Mouse (Mus musculus) myocyte (in vitro differentiated cells): ENCODE results near the gene 2310034G01Rik. TPM values are rescaled to one million over a fixed set of nuclear protein-coding genes. Genes with fewer than 3 reads are reported as not detected.
A peak's percentile ranks its signal among the peaks of the same experiment; 100 is the strongest.

ENCODE experiments used
- H3K27me3 ChIP-seq: one replicate; pipeline ENCODE4 v1.6.1; 2011; ENCODE audit not compliant: control insufficient read depth, insufficient read depth, insufficient read length
- H3K36me3 ChIP-seq: one replicate; pipeline ENCODE4 v1.6.1; 2011; ENCODE audit not compliant: control insufficient read depth, insufficient read depth
- H3K4me2 ChIP-seq: one replicate; pipeline ENCODE4 v1.6.1; 2011; ENCODE audit warnings: low read depth, control low read depth
- H3K4me3 ChIP-seq: one replicate; pipeline ENCODE4 v1.5.1; 2011; ENCODE audit warnings: mild to moderate bottlenecking, control low read depth, moderate library complexity
- H3K79me2 ChIP-seq: one replicate; pipeline ENCODE4 v1.6.1; 2011; ENCODE audit not compliant: control insufficient read depth, insufficient read depth
- H3ac ChIP-seq: one replicate; pipeline ENCODE4 v1.6.1; 2011; ENCODE audit not compliant: control insufficient read depth, insufficient read length
- CEBPB ChIP-seq: IDR thresholded peaks from 2 replicates; pipeline ENCODE4 v1.6.1; 2011; ENCODE audit warnings: mild to moderate bottlenecking, moderate library complexity; ENCODE audit not compliant: poor library complexity, insufficient read depth, severe bottlenecking
- E2F4 ChIP-seq: IDR thresholded peaks from one replicate; pipeline ENCODE4 v1.6.1; 2011; ENCODE audit warnings: mild to moderate bottlenecking, control low read depth, moderate library complexity; ENCODE audit not compliant: insufficient read depth
- MAX ChIP-seq: IDR thresholded peaks from one replicate; pipeline ENCODE4 v1.6.1; 2011; ENCODE audit warnings: low read depth, mild to moderate bottlenecking, control low read depth
- MYOD1 ChIP-seq, 3 experiments: IDR thresholded peaks; one replicate each; pipeline ENCODE4 v1.6.1; 2011; ENCODE audit warnings: control low read depth in 2 of 3, low read depth in 2 of 3, mild to moderate bottlenecking in 2 of 3, moderate library complexity in 1 of 3; ENCODE audit not compliant: insufficient read length in 2 of 3, control insufficient read depth in 1 of 3
- MYOG ChIP-seq, 3 experiments: IDR thresholded peaks; one replicate each; pipeline ENCODE4 v1.6.1; 2011; ENCODE audit warnings: control low read depth in 2 of 3, low read depth in 2 of 3, mild to moderate bottlenecking in 2 of 3; ENCODE audit not compliant: insufficient read length in 2 of 3, control insufficient read depth in 1 of 3, insufficient read depth in 1 of 3
- POLR2A ChIP-seq: IDR thresholded peaks from one replicate; pipeline ENCODE4 v1.6.1; 2011; ENCODE audit warnings: low read depth, mild to moderate bottlenecking, control low read depth, moderate library complexity; ENCODE audit not compliant: insufficient read length
- POLR2AphosphoS2 ChIP-seq: IDR thresholded peaks from one replicate; pipeline ENCODE4 v1.6.1; 2011; ENCODE audit warnings: low read depth, control low read depth; ENCODE audit not compliant: insufficient read length
- REST ChIP-seq: IDR thresholded peaks from one replicate; pipeline ENCODE4 v1.6.1; 2011; ENCODE audit warnings: mild to moderate bottlenecking, control low read depth, moderate library complexity; ENCODE audit not compliant: insufficient read depth, insufficient read length
- SRF ChIP-seq: IDR thresholded peaks from one replicate; pipeline ENCODE4 v1.6.1; 2011; ENCODE audit warnings: low read depth; ENCODE audit not compliant: control insufficient read depth, insufficient read length
- TCF12 ChIP-seq: IDR thresholded peaks from one replicate; pipeline ENCODE4 v1.6.1; 2011; ENCODE audit warnings: mild to moderate bottlenecking, control low read depth; ENCODE audit not compliant: poor library complexity, insufficient read depth, severe bottlenecking
- TCF3 ChIP-seq: IDR thresholded peaks from one replicate; pipeline ENCODE4 v1.6.1; 2011; ENCODE audit warnings: low read depth, control low read depth; ENCODE audit not compliant: insufficient read length
- USF1 ChIP-seq: IDR thresholded peaks from one replicate; pipeline ENCODE4 v1.6.1; 2011; ENCODE audit warnings: low read depth, mild to moderate bottlenecking, control low read depth, moderate library complexity
- polyA plus RNA-seq: library from polyadenylated mRNA; unstranded; fragments of >200 nt; fragmentation: generic; extraction: Trizol; gene quantifications from one replicate; pipeline ENCODE4 v1.2.1, GENCODE M21; 2012; ENCODE audit warnings: missing spikeins

The 2310034G01Rik gene
- polyA plus RNA-seq, 1 experiment: 1.2 TPM

DNA sequence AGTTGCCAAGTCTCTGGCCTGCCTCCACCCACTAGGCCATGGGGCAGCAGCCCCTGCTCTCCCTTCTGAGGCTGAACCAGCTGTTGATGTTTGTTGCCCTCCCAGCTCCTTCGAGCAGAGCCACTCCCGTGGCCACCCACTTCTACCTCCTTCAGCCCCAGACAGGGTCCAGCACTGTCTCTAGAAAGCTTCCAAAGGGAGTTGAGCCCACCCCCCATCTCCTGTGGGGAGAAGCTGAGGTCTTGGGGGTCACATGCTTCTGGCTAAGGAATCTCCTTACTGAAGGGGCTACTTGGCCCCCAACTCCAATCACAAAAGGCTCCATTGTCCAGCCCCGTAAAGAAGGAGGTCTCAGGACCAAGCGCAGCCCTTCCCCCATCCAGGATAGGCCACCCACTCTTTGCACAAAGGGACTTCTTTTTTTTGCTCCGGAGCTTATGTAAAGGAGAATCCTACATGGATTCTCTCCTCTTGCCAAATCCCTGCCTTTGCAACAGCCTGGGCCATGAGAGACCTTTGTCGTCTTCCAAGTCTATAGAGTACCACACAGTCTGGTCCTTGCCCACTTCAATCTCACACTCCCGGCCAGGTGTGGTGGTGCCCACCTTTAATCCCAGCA is 17.3 kb downstream of the 2310034G01Rik start:
- Histone ChIP-seq H3K27me3 (no peaks in the 10 kb centered on the region), H3K4me3 (no peak overlapping the region), H3K4me2 (no peak overlapping the region), H3K36me3 (no peaks in the 10 kb centered on the region), H3ac (no peak overlapping the region), H3K79me2 (no peaks in the 10 kb centered on the region)
- no peak for TF ChIP-seq MYOD1 (IDR thresholded peaks at IDR 0.05; ENCODE audit: control insufficient read depth in 1 of 3, insufficient read length in 2 of 3, low read depth in 2 of 3)

DNA sequence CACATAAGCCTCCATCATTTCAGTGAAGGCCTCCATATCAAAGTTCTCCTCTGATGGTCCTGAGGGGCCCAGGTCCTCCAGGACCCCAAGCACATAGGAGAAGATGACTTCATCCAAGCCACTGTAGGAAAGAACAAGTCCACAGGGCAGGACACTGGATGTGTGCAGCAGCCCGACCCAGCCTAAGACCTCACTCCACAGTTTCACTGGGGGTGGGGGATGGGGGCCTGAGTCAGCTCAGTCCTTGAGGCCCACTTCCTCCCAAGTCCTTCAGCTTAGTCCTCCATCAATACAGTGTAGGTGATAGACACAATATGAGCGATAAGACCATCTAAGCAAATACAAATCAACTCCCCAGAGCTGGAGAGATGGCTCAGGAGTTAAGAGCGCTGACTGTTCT is 18.2 kb downstream of the 2310034G01Rik start:
- H3K4me2 ChIP-seq: no peak overlapping the region
- H3K36me3 ChIP-seq: no peaks in the 10 kb centered on the region
- TF ChIP-seq MAX: no peak
- TF ChIP-seq E2F4: no peak
- TF ChIP-seq SRF: no peak
- no peak for TF ChIP-seq MYOD1 (IDR thresholded peaks at IDR 0.05; ENCODE audit: control insufficient read depth in 1 of 3, insufficient read length in 2 of 3, low read depth in 2 of 3)
- no peak for TF ChIP-seq TCF12
- TF ChIP-seq CEBPB: no peak
- TF ChIP-seq USF1: no peak
- no peak for TF ChIP-seq REST
- TF ChIP-seq TCF3: no peak
- no peak for TF ChIP-seq MYOG (IDR thresholded peaks at IDR 0.05; ENCODE audit: control insufficient read depth in 1 of 3, insufficient read depth in 1 of 3, insufficient read length in 2 of 3, low read depth in 2 of 3)
- TF ChIP-seq POLR2AphosphoS2: no peak
- no peak for TF ChIP-seq POLR2A
- no peaks in the 10 kb centered on the region for H3K79me2 ChIP-seq
- no peak overlapping the region for H3ac ChIP-seq
- H3K27me3 ChIP-seq: no peaks in the 10 kb centered on the region
- H3K4me3 ChIP-seq: no peak overlapping the region

DNA sequence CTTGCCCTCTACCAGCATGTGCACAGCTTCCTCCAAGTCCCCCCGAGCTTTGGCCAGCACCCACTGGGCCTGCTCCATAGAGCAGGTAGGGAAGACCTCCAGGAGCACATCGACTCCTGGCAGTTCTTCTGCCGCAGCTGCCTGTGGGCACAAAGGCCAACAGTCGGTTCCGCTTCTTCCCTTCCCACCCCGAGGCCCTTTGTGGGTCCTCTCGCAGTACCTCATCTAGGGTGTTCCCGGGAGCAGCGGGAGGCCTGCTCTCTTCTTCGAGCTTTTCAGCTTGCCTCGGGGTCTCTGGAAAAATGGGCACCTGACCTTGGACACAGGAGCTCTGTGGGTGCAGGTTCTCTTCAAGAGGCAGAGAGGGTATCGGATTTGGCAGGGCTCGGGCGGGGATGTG is 18.8 kb downstream of the 2310034G01Rik start:
- Histone ChIP-seq H3ac (no peak overlapping the region), H3K79me2 (no peaks in the 10 kb centered on the region), H3K27me3 (no peaks in the 10 kb centered on the region), H3K4me2 (no peak overlapping the region), H3K4me3 (no peak overlapping the region), H3K36me3 (no peaks in the 10 kb centered on the region)
- TF ChIP-seq POLR2A: no peak
- no peak for TF ChIP-seq TCF12
- no peak for TF ChIP-seq MYOD1 (IDR thresholded peaks at IDR 0.05; ENCODE audit: control insufficient read depth in 1 of 3, insufficient read length in 2 of 3, low read depth in 2 of 3)
- TF ChIP-seq TCF3: no peak
- no peak for TF ChIP-seq USF1
- TF ChIP-seq SRF: no peak
- no peak for TF ChIP-seq REST
- TF ChIP-seq MYOG (IDR thresholded peaks at IDR 0.05; ENCODE audit: control insufficient read depth in 1 of 3, insufficient read depth in 1 of 3, insufficient read length in 2 of 3, low read depth in 2 of 3): no peak
- TF ChIP-seq MAX: no peak

DNA sequence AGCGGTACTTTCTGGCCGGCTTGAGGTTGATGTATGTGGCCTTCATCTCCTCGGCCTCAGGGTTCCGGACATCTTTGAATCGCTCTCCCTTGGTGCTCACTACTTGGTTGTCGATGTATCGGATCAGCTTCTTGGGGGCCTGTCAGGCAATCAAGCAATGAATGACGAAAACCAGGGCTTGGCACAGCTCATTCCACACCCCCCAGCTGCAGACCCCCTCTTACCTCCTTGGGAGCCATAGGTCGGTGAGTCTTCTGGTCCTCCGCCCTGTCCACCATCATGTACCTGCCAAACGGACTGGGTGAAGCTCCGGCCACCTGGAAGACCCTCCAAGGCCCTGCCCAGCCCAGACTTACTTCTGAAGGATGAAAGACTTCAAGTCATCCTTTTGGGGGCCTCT is 19.4 kb downstream of the 2310034G01Rik start:
- TF ChIP-seq TCF12: no peak
- TF ChIP-seq MAX: no peak
- Histone ChIP-seq H3K79me2 (no peaks in the 10 kb centered on the region), H3K27me3 (no peaks in the 10 kb centered on the region), H3K4me2 (no peak overlapping the region), H3ac (no peak overlapping the region), H3K36me3 (no peaks in the 10 kb centered on the region), H3K4me3 (no peak overlapping the region)

DNA sequence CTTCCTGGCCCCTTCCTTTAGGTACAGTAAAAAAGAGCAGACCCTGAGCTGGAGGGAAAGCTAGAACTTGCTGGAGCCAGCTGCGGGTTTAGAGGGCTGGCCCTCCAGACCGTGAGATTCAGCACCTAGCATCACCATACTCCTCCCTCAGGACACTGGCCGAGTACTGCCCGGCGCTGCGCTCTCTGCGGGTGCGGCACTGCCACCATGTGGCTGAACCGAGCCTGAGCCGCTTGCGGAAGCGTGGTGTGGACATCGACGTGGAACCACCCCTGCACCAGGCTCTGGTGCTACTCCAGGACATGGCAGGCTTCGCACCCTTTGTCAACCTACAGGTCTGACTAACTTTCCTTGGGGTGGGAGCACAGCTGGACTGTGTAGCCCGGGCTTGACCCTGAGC is 20.2 kb downstream of the 2310034G01Rik start:
- H3K4me3 ChIP-seq: peak overlapping the region; percentile 77

More for the DNA sequence above, 20.2 kb downstream of the 2310034G01Rik start:
- Histone ChIP-seq H3K79me2 (no peaks in the 10 kb centered on the region), H3ac (no peak overlapping the region), H3K27me3 (no peaks in the 10 kb centered on the region), H3K4me2 (peak overlapping the region; percentile 87), H3K36me3 (no peaks in the 10 kb centered on the region)
- no peak for TF ChIP-seq TCF12
- no peak for TF ChIP-seq MAX
- TF ChIP-seq MYOG (IDR thresholded peaks at IDR 0.05; ENCODE audit: control insufficient read depth in 1 of 3, insufficient read depth in 1 of 3, insufficient read length in 2 of 3, low read depth in 2 of 3): peak in 1 of 3 experiments; percentile 27
- TF ChIP-seq POLR2AphosphoS2: peak; percentile 83
- no peak for TF ChIP-seq USF1
